Mouse (Mus musculus) liver, postnatal 0 days (tissue): Measurements from ENCODE around the gene Cybrd1. TPM values are rescaled to one million over a fixed set of nuclear protein-coding genes. Genes with fewer than 3 reads are reported as not detected.

Experiments
- ATAC-seq: fragments of 200-750 bp; cut with Nextera tagmentation; 2 replicates; pipeline ENCODE4 v1.8.0; 2017; ENCODE audit warnings: mild to moderate bottlenecking, moderate library complexity
- DNase-seq: peaks from one replicate; pipeline ENCODE4 v3.0.0-alpha.2; 2016
- H3K27ac ChIP-seq: fragments of 300-500 bp; sonication (generic); 2 replicates; pipeline ENCODE4 v1.5.1; 2014; ENCODE audit warnings: antibody characterized with exemption, moderate library complexity, mild to moderate bottlenecking, low read depth
- H3K27me3 ChIP-seq: fragments of 300-500 bp; sonication (generic); 2 replicates; pipeline ENCODE4 v1.6.1; 2014; ENCODE audit warnings: low read length, control low read depth, mixed read lengths; ENCODE audit not compliant: insufficient read depth
- H3K36me3 ChIP-seq: fragments of 300-500 bp; sonication (generic); replicated peaks from 2 replicates; pipeline ENCODE4 v1.6.1; 2014; ENCODE audit warnings: mild to moderate bottlenecking, control low read depth, low read length, moderate library complexity, mixed read lengths; ENCODE audit not compliant: insufficient read depth
- H3K4me1 ChIP-seq: fragments of 300-500 bp; sonication (generic); 2 replicates; pipeline ENCODE4 v1.6.1; 2014; ENCODE audit warnings: antibody characterized with exemption, mild to moderate bottlenecking, control low read depth; ENCODE audit not compliant: insufficient read depth
- H3K4me2 ChIP-seq: fragments of 300-500 bp; sonication (generic); 2 replicates; pipeline ENCODE4 v1.6.1; 2014; ENCODE audit warnings: low read depth, mild to moderate bottlenecking, low read length, moderate library complexity, mixed read lengths
- H3K4me3 ChIP-seq: fragments of 300-500 bp; sonication (generic); 2 replicates; pipeline ENCODE4 v1.5.1; 2014; ENCODE audit warnings: low read depth, low read length
- H3K9ac ChIP-seq: fragments of 300-500 bp; sonication (generic); replicated peaks from 2 replicates; pipeline ENCODE4 v1.6.1; 2014; ENCODE audit warnings: mild to moderate bottlenecking, moderate library complexity
- H3K9me3 ChIP-seq: fragments of 300-500 bp; sonication (generic); 2 replicates; pipeline ENCODE4 v1.6.1; 2016; ENCODE audit warnings: mild to moderate bottlenecking, control low read depth, low read length, mixed read lengths
- CTCF ChIP-seq: sonication (generic); IDR thresholded peaks from 2 replicates; pipeline ENCODE4 v1.5.1; 2016; ENCODE audit warnings: antibody characterized with exemption, low read depth
- EP300 ChIP-seq: IDR thresholded peaks from 2 replicates; pipeline ENCODE4 v1.6.1; 2016; ENCODE audit warnings: antibody characterized with exemption, low read depth, mild to moderate bottlenecking
- WGBS: fragments of 180-500 bp; shearing (Covaris S2); extraction: QIAGEN DNeasy Blood & Tissue Kit; methylation state at CpG from one replicate; pipeline ENCODE4 v1.1.7; 2014; ENCODE audit not compliant: insufficient replicate concordance; 5-methylcytosine and 5-hydroxymethylcytosine counted together
- polyA plus RNA-seq: library from polyadenylated mRNA; unstranded; fragments of >200 nt; fragmentation: Nextera tagmentation; extraction: Ambion mirVana; gene quantifications from 2 replicates; pipeline ENCODE4 v1.2.1, GENCODE M21; 2015

The Cybrd1 gene
- polyA plus RNA-seq, 1 experiment from 2014 or later, result 0.22 TPM

GRCm38 (mm10) chr2:71134041-71134505, 16.4 kb downstream of the Cybrd1 start:
- no peaks in the 10 kb centered on the region for H3K9me3 ChIP-seq
- no peaks in the 10 kb centered on the region for H3K27me3 ChIP-seq
- DNase-seq, result no peak
- H3K36me3 ChIP-seq, result 0 out of 2 replicates have a peak, but pooled peaks cover 3% of the 10 kb centered on the region
- TF ChIP-seq EP300 (no peak), CTCF (no peak)
- no peak for ATAC-seq
- H3K9ac ChIP-seq, result no peak overlapping the region
- no peak overlapping the region for H3K27ac ChIP-seq
- no peak overlapping the region for H3K4me2 ChIP-seq
- H3K4me3 ChIP-seq, result no peak overlapping the region
- 72% methylated on average over 9 of the region's 9 CpGs for WGBS
- H3K4me1 ChIP-seq, result no peaks in the 10 kb centered on the region

DNA sequence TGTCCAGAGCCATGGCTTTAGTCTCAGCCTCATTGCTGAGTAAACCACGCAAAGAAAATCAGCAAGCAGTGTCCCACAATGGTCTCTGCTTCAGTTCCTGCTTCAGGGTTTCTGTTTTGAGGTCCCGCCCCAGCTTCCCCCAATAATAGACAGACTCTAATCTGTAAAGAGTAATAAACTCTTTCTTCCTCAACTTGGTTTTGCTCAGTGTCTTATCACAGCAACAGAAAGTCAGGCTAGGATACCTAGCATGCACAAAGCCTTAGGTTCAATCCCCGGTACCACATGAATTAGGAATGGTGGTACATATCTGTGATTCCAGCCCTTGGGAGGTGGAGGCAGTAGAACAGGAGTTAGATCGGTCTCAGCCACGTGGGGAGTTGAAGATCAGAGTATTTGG, 17.1 kb downstream of the Cybrd1 start:
- Histone ChIP-seq H3K9ac (no peak overlapping the region), H3K4me1 (no peaks in the 10 kb centered on the region), H3K27ac (no peak overlapping the region), H3K4me2 (no peak overlapping the region), H3K36me3 (0 out of 2 replicates have a peak, but pooled peaks cover 3% of the 10 kb centered on the region), H3K4me3 (no peak overlapping the region), H3K9me3 (no peaks in the 10 kb centered on the region), H3K27me3 (no peaks in the 10 kb centered on the region)
- no peak for DNase-seq
- 53% methylated on average over 5 of the region's 5 CpGs for WGBS
- TF ChIP-seq CTCF, result no peak
- no peak for TF ChIP-seq EP300
- ATAC-seq, result no peak

- DNase-seq, result no peak
- WGBS, result 66% methylated on average over 4 of the region's 4 CpGs
- TF ChIP-seq EP300 (no peak), CTCF (no peak)
Measured at GRCm38 (mm10) chr2:71140622-71141021, 22.9 kb downstream of the Cybrd1 start.

GRCm38 (mm10) chr2:71142410-71142809, 24.7 kb downstream of the Cybrd1 start:
- TF ChIP-seq CTCF, result no peak
- no peak for TF ChIP-seq EP300
- 32% methylated on average over 7 of the region's 7 CpGs for WGBS
- H3K27ac ChIP-seq, result no peak overlapping the region
- H3K9ac ChIP-seq, result no peak overlapping the region
- H3K4me1 ChIP-seq, result peaks cover 8% of the 10 kb centered on the region; the same call in 1 of the 2 replicates
- H3K4me3 ChIP-seq, result no peak overlapping the region
- no peaks in the 10 kb centered on the region for H3K9me3 ChIP-seq
- H3K4me2 ChIP-seq, result no peak overlapping the region
- no peak for ATAC-seq
- DNase-seq, result no peak
- 0 out of 2 replicates have a peak, but pooled peaks cover 3% of the 10 kb centered on the region for H3K36me3 ChIP-seq
- no peaks in the 10 kb centered on the region for H3K27me3 ChIP-seq

More at GRCm38 (mm10) chr2:71140622-71141021, 22.9 kb downstream of the Cybrd1 start:
- H3K27me3 ChIP-seq, result no peaks in the 10 kb centered on the region
- no peak overlapping the region for H3K4me2 ChIP-seq
- H3K4me1 ChIP-seq, result no peaks in the 10 kb centered on the region
- 0 out of 2 replicates have a peak, but pooled peaks cover 3% of the 10 kb centered on the region for H3K36me3 ChIP-seq
- no peak overlapping the region for H3K4me3 ChIP-seq
- no peak for ATAC-seq
- no peak overlapping the region for H3K9ac ChIP-seq
- no peak overlapping the region for H3K27ac ChIP-seq
- H3K9me3 ChIP-seq, result no peaks in the 10 kb centered on the region

GRCm38 (mm10) chr2:71145853-71146252, 28.1 kb downstream of the Cybrd1 start:
- H3K4me2 ChIP-seq, result no peak overlapping the region
- H3K36me3 ChIP-seq, result no peaks in the 10 kb centered on the region
- DNase-seq, result no peak
- 57% methylated on average over 4 of the region's 4 CpGs for WGBS
- ATAC-seq, result peak; percentile 12; the same call in 1 of the 2 replicates
- peaks cover 8% of the 10 kb centered on the region; the same call in 1 of the 2 replicates for H3K4me1 ChIP-seq
- no peaks in the 10 kb centered on the region for H3K9me3 ChIP-seq
- H3K4me3 ChIP-seq, result no peak overlapping the region
- H3K27me3 ChIP-seq, result no peaks in the 10 kb centered on the region
- no peak for TF ChIP-seq CTCF
- TF ChIP-seq EP300, result no peak
- no peak overlapping the region for H3K27ac ChIP-seq
- no peak overlapping the region for H3K9ac ChIP-seq

DNA sequence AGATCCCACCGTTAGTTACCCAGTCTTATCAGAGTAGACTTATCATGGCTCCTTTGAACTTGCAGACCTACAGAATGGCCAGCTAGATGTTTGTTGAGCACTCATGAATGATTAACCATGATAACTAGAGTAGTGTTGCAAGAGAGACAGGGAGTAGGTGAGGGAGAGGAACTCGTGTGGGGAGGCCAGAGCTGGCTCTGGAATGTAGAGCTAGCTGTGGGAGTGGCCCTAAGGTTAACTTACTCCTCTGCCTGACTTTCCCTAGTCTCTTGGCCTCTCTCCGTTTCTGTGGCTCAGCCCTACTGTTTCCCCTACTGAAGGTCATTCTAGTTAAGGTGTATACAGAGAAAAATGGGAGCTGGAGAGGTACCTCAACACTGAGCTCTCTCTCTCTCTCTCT, 28.5 kb downstream of the Cybrd1 start:
- H3K9ac ChIP-seq, result no peak overlapping the region
- WGBS, result 29% methylated on average over 3 of the region's 3 CpGs
- H3K9me3 ChIP-seq, result no peaks in the 10 kb centered on the region
- H3K4me2 ChIP-seq, result no peak overlapping the region
- H3K27ac ChIP-seq, result no peak overlapping the region
- H3K4me3 ChIP-seq, result no peak overlapping the region
- H3K27me3 ChIP-seq, result no peaks in the 10 kb centered on the region
- DNase-seq (peak; percentile 21), ATAC-seq (peak; percentile 90)
- H3K36me3 ChIP-seq, result no peaks in the 10 kb centered on the region
- peaks cover 8% of the 10 kb centered on the region; the same call in 1 of the 2 replicates for H3K4me1 ChIP-seq
- TF ChIP-seq CTCF (no peak), EP300 (no peak)

DNA sequence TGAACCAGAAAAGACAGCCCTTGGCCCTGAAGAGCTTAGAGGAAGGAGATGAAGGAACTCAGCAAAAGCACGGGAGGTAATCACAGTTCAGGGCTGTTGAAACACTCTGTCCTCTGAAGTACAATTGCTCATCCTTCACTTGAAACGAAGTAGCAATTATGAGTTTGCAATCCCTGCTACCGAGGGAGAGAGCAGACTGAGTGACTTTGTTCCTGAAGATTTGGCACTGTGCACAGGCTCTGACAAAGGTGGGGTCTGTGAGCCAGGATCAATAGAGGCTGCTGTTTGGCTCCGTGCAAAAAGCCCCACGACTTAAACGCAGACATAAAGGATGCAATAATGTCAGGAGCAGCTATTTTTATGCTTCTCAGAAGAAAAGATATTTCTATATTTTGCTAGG, 30.1 kb downstream of the Cybrd1 start:
- no peak overlapping the region for H3K27ac ChIP-seq
- 48% methylated on average over 6 of the region's 6 CpGs for WGBS

More for the DNA sequence above, 30.1 kb downstream of the Cybrd1 start:
- Histone ChIP-seq H3K4me3 (no peak overlapping the region), H3K36me3 (no peaks in the 10 kb centered on the region), H3K27me3 (no peaks in the 10 kb centered on the region), H3K4me1 (peaks cover 8% of the 10 kb centered on the region; the same call in 1 of the 2 replicates), H3K9ac (no peak overlapping the region), H3K9me3 (no peaks in the 10 kb centered on the region), H3K4me2 (no peak overlapping the region)
- ATAC-seq, result no peak
- DNase-seq, result no peak
- no peak for TF ChIP-seq EP300
- no peak for TF ChIP-seq CTCF
